Mouse (Mus musculus) embryonic facial prominence, embryonic 15.5 days (tissue): Measurements from ENCODE around the gene Gm27021. TPM values are rescaled to one million over a fixed set of nuclear protein-coding genes. Genes with fewer than 3 reads are reported as not detected.

Source experiments
- ATAC-seq: fragments of 200-750 bp; cut with Nextera tagmentation; 2 replicates; pipeline ENCODE4 v1.8.0; 2017; ENCODE audit warnings: low read depth, moderate TSS enrichment; ENCODE audit not compliant: insufficient number of reproducible peaks, low FRiP score, low TSS enrichment
- H3K27ac ChIP-seq: fragments of 300-500 bp; sonication (generic); replicated peaks from 2 replicates; pipeline ENCODE4 v1.5.1; 2015; ENCODE audit warnings: mild to moderate bottlenecking, inconsistent platforms
- H3K27me3 ChIP-seq: fragments of 300-500 bp; sonication (generic); 2 replicates; pipeline ENCODE4 v1.6.1; 2015; ENCODE audit warnings: inconsistent platforms
- H3K36me3 ChIP-seq: fragments of 300-500 bp; sonication (generic); 2 replicates; pipeline ENCODE4 v1.6.1; 2015; ENCODE audit warnings: mild to moderate bottlenecking, inconsistent platforms
- H3K4me1 ChIP-seq: fragments of 300-500 bp; sonication (generic); 2 replicates; pipeline ENCODE4 v1.6.1; 2015; ENCODE audit warnings: inconsistent platforms
- H3K4me2 ChIP-seq: fragments of 300-500 bp; sonication (generic); replicated peaks from 2 replicates; pipeline ENCODE4 v1.6.1; 2015; ENCODE audit warnings: mild to moderate bottlenecking, inconsistent platforms
- H3K4me3 ChIP-seq: fragments of 300-500 bp; sonication (generic); replicated peaks from 2 replicates; pipeline ENCODE4 v1.5.1; 2015; ENCODE audit warnings: mild to moderate bottlenecking, inconsistent platforms
- H3K9ac ChIP-seq: fragments of 300-500 bp; sonication (generic); 2 replicates; pipeline ENCODE4 v1.6.1; 2015; ENCODE audit warnings: inconsistent platforms
- H3K9me3 ChIP-seq: fragments of 300-500 bp; sonication (generic); replicated peaks from 2 replicates; pipeline ENCODE4 v1.6.1; 2016; ENCODE audit warnings: inconsistent platforms
- WGBS: fragments of 180-500 bp; shearing (Covaris S2); methylation state at CpG from one replicate; pipeline ENCODE4 v1.1.7; 2015; 5-methylcytosine and 5-hydroxymethylcytosine counted together
- polyA plus RNA-seq: library from polyadenylated mRNA; unstranded; fragments of >200 nt; fragmentation: Nextera tagmentation; extraction: Ambion mirVana; gene quantifications from 2 replicates; pipeline ENCODE4 v1.2.1, GENCODE M21; 2015

The Gm27021 gene
- polyA plus RNA-seq, 1 experiment from 2014 or later: 6.2 TPM

DNA sequence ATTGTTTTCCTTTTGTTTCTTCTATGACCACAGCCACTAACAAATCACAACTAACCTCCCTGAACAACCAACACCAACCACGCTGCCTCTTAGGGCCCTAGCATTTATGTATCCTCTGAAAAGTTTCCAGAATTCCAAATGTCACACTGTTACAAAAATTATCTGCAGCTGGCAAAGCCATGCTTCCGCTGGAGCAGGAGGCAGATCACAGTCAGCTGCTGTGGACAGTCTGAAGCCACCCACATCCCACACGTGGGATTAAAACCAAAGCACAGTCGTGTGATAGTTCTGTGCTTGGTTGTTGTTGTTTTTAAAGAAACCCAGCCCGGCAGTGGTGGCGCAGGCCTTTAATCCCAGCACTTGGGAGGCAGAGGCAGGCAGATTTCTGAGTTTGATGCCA lies 31.2 kb upstream of the Gm27021 start:
- Histone ChIP-seq H3K27me3 (0 out of 2 replicates have a peak, but pooled peaks cover 4% of the 10 kb centered on the region), H3K27ac (0 out of 2 replicates have a peak overlapping the region, but pooled peaks have one; percentile 14), H3K9me3 (no peaks in the 10 kb centered on the region)

DNA sequence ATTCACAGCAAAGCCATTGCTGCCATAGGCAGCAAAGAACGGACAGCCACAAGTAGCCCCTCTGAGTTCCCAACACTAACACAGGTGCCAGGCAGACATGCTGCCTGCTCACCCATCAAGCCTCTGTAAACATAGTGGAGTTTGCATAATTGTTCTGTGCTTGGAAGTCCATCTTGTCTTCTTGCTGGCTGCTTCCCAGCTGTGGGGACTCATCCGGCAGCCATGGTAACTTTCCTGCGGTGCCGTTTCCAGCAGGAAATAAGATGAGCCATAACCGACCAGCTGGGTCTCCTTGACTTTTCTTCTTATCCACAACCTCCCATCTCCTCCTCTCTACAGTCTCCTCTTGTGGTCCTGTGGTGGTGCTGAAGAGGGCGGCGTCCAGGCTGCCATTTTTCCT lies 30.5 kb upstream of the Gm27021 start:
- no peaks in the 10 kb centered on the region for H3K36me3 ChIP-seq
- H3K4me2 ChIP-seq: no peak overlapping the region
- peaks cover 31% of the 10 kb centered on the region for H3K4me1 ChIP-seq
- no peak overlapping the region; the same call in 1 of the 2 replicates for H3K27ac ChIP-seq
- 77% methylated on average over 7 of the region's 7 CpGs for WGBS
- ATAC-seq: no peak
- no peaks in the 10 kb centered on the region for H3K9me3 ChIP-seq
- H3K9ac ChIP-seq: no peak overlapping the region
- no peak overlapping the region for H3K4me3 ChIP-seq
- H3K27me3 ChIP-seq: no peaks in the 10 kb centered on the region

More for the DNA sequence above, 31.2 kb upstream of the Gm27021 start:
- ATAC-seq: no peak
- Histone ChIP-seq H3K4me3 (no peak overlapping the region), H3K4me2 (no peak overlapping the region), H3K4me1 (peaks cover 28% of the 10 kb centered on the region), H3K36me3 (no peaks in the 10 kb centered on the region), H3K9ac (no peak overlapping the region)
- 55% methylated on average over 6 of the region's 6 CpGs for WGBS

GRCm38 (mm10) chr8:120697979-120698272 lies 30.0 kb upstream of the Gm27021 start:
- Histone ChIP-seq H3K9ac (no peak overlapping the region), H3K27me3 (no peaks in the 10 kb centered on the region), H3K27ac (no peak overlapping the region), H3K4me2 (no peak overlapping the region), H3K4me3 (no peak overlapping the region), H3K4me1 (peaks cover 31% of the 10 kb centered on the region), H3K9me3 (no peaks in the 10 kb centered on the region), H3K36me3 (no peaks in the 10 kb centered on the region)
- ATAC-seq: no peak

GRCm38 (mm10) chr8:120697154-120697978 lies 29.5 kb upstream of the Gm27021 start:
- no peak overlapping the region for H3K4me2 ChIP-seq
- no peak overlapping the region for H3K27ac ChIP-seq
- H3K36me3 ChIP-seq: no peaks in the 10 kb centered on the region
- H3K4me3 ChIP-seq: no peak overlapping the region
- H3K27me3 ChIP-seq: no peaks in the 10 kb centered on the region
- H3K9me3 ChIP-seq: no peaks in the 10 kb centered on the region
- peak; percentile 36 for ATAC-seq
- WGBS: 68% methylated on average over 17 of the region's 17 CpGs
- H3K9ac ChIP-seq: no peak overlapping the region
- H3K4me1 ChIP-seq: peaks cover 31% of the 10 kb centered on the region

- 40% methylated on average over 13 of the region's 13 CpGs for WGBS
- ATAC-seq: no peak
These were observed 28.7 kb upstream of the Gm27021 start for GRCm38 (mm10) chr8:120696401-120697153.

GRCm38 (mm10) chr8:120693861-120694493 lies 26.1 kb upstream of the Gm27021 start:
- Histone ChIP-seq H3K27me3 (no peaks in the 10 kb centered on the region), H3K4me3 (no peak overlapping the region), H3K27ac (no peak overlapping the region), H3K9me3 (no peaks in the 10 kb centered on the region), H3K36me3 (no peaks in the 10 kb centered on the region), H3K4me1 (peaks cover 26% of the 10 kb centered on the region), H3K4me2 (no peak overlapping the region), H3K9ac (no peak overlapping the region)
- WGBS: 46% methylated on average over 22 of the region's 22 CpGs
- no peak for ATAC-seq

More at GRCm38 (mm10) chr8:120696401-120697153, 28.7 kb upstream of the Gm27021 start:
- no peaks in the 10 kb centered on the region for H3K9me3 ChIP-seq
- H3K36me3 ChIP-seq: no peaks in the 10 kb centered on the region
- no peak overlapping the region for H3K4me3 ChIP-seq
- H3K4me1 ChIP-seq: peaks cover 31% of the 10 kb centered on the region
- no peak overlapping the region for H3K9ac ChIP-seq
- H3K27ac ChIP-seq: 0 out of 2 replicates have a peak overlapping the region, but pooled peaks have one; percentile 9
- H3K27me3 ChIP-seq: no peaks in the 10 kb centered on the region
- H3K4me2 ChIP-seq: no peak overlapping the region

DNA sequence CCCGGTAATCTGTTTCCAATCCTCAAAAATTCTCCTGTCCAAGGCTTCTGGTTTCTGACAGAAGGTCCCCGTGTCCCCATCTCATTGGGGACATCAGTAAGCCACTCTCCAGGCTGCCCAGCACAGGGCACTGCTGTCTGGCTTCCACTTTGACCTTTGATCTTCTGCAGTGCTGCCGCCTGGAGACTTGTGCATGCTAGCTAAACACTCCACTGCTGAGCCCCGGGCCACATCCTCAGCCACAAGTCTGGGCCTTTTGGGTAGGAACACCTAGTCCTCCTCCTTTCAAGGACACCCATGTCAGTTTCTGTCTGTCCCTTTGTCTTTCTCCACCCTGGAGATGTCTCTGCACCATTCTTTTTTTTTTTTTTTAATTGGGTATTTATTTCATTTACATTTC lies 25.1 kb upstream of the Gm27021 start:
- H3K4me2 ChIP-seq: no peak overlapping the region
- 60% methylated on average over 4 of the region's 4 CpGs for WGBS

GRCm38 (mm10) chr8:120688511-120688910 lies 20.6 kb upstream of the Gm27021 start:
- Histone ChIP-seq H3K27ac (no peak overlapping the region), H3K4me2 (no peak overlapping the region), H3K4me1 (peaks cover 34% of the 10 kb centered on the region), H3K9me3 (no peaks in the 10 kb centered on the region), H3K36me3 (no peaks in the 10 kb centered on the region), H3K27me3 (no peaks in the 10 kb centered on the region; the same call in 1 of the 2 replicates), H3K9ac (no peak overlapping the region), H3K4me3 (no peak overlapping the region)
- 88% methylated on average over 7 of the region's 7 CpGs for WGBS
- no peak for ATAC-seq

More for the DNA sequence above, 25.1 kb upstream of the Gm27021 start:
- H3K36me3 ChIP-seq: no peaks in the 10 kb centered on the region
- H3K4me3 ChIP-seq: no peak overlapping the region
- no peak for ATAC-seq
- peaks cover 16% of the 10 kb centered on the region for H3K4me1 ChIP-seq
- no peaks in the 10 kb centered on the region for H3K9me3 ChIP-seq
- no peaks in the 10 kb centered on the region; the same call in 1 of the 2 replicates for H3K27me3 ChIP-seq
- H3K9ac ChIP-seq: no peak overlapping the region
- H3K27ac ChIP-seq: no peak overlapping the region

- ATAC-seq: no peak
- H3K9ac ChIP-seq: no peak overlapping the region
- no peaks in the 10 kb centered on the region for H3K9me3 ChIP-seq
- H3K4me2 ChIP-seq: no peak overlapping the region
- no peaks in the 10 kb centered on the region for H3K36me3 ChIP-seq
- no peak overlapping the region for H3K27ac ChIP-seq
- WGBS: 73% methylated on average over 8 of the region's 8 CpGs
- H3K4me3 ChIP-seq: no peak overlapping the region
- no peaks in the 10 kb centered on the region; the same call in 1 of the 2 replicates for H3K27me3 ChIP-seq
- H3K4me1 ChIP-seq: peaks cover 34% of the 10 kb centered on the region
These were observed 19.9 kb upstream of the Gm27021 start for GRCm38 (mm10) chr8:120687786-120688185.

- peaks cover 34% of the 10 kb centered on the region for H3K4me1 ChIP-seq
These were observed 18.7 kb upstream of the Gm27021 start for GRCm38 (mm10) chr8:120686576-120686975.

GRCm38 (mm10) chr8:120686051-120686450 lies 18.2 kb upstream of the Gm27021 start:
- 76% methylated on average over 13 of the region's 13 CpGs for WGBS
- ATAC-seq: no peak

More at GRCm38 (mm10) chr8:120686576-120686975, 18.7 kb upstream of the Gm27021 start:
- H3K9ac ChIP-seq: no peak overlapping the region
- no peak overlapping the region for H3K4me2 ChIP-seq
- no peaks in the 10 kb centered on the region for H3K9me3 ChIP-seq
- no peaks in the 10 kb centered on the region for H3K36me3 ChIP-seq
- no peaks in the 10 kb centered on the region; the same call in 1 of the 2 replicates for H3K27me3 ChIP-seq
- WGBS: 59% methylated on average over 5 of the region's 5 CpGs
- H3K4me3 ChIP-seq: no peak overlapping the region
- peak overlapping the region; percentile 61; the same call in 1 of the 2 replicates for H3K27ac ChIP-seq
- no peak for ATAC-seq

More at GRCm38 (mm10) chr8:120686051-120686450, 18.2 kb upstream of the Gm27021 start:
- no peaks in the 10 kb centered on the region for H3K9me3 ChIP-seq
- no peaks in the 10 kb centered on the region for H3K36me3 ChIP-seq
- no peak overlapping the region for H3K9ac ChIP-seq
- no peak overlapping the region for H3K4me3 ChIP-seq
- H3K4me1 ChIP-seq: peaks cover 34% of the 10 kb centered on the region
- peak overlapping the region; percentile 61 for H3K27ac ChIP-seq
- no peaks in the 10 kb centered on the region; the same call in 1 of the 2 replicates for H3K27me3 ChIP-seq
- no peak overlapping the region for H3K4me2 ChIP-seq
